Mouse (Mus musculus) thymus, adult 2 months (tissue): ENCODE data around the gene Fbxl3.

Experiments
- CTCF ChIP-seq: fragments of 200-500 bp; IDR thresholded peaks from 2 replicates; pipeline ENCODE4 v1.5.1; 2012; ENCODE audit warnings: mild to moderate bottlenecking, control low read depth, low read length, moderate library complexity, borderline replicate concordance; ENCODE audit not compliant: control insufficient read depth, poor library complexity, insufficient read depth; ENCODE audit errors: extremely low read depth
- POLR2A ChIP-seq: fragments of 200-500 bp; IDR thresholded peaks from 2 replicates; pipeline ENCODE4 v1.6.1; 2012; ENCODE audit warnings: mild to moderate bottlenecking, low read length, control low read depth, moderate library complexity; ENCODE audit not compliant: control insufficient read depth, poor library complexity, insufficient read depth; ENCODE audit errors: extremely low read depth

DNA sequence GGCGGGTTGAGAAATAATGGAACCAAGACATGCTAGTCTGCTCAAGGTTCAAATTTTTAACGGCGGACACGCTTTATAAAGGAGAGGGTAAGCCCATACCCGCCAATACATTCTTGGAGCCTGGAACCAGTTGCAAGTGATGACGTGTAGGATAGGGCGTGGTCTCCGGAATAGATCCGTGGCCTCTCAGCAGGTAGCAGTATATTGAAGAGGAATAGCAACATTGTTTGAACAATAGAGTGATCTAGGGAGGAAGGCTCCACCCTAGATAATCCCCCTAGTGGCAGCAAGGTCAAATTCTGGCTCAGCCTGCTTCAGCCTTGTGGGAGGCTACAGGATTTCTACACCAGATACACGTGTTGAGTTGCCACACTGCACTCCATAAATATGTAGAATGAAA lies 39.9 kb downstream of the Fbxl3 start:
- TF ChIP-seq CTCF: no peak
- no peak for TF ChIP-seq POLR2A
